Mouse (Mus musculus) right cerebral cortex, postnatal 25 days (tissue): Measurements from ENCODE around the gene Lrrc75a.
"Not testable (repeated sequence)": the region's sequence is repeated elsewhere in the genome, so short reads cannot be mapped to it uniquely, and the experiment has no call there.

Experiments
- DNase-seq: peaks from one replicate; pipeline ENCODE4 v3.0.0; 2022

Gene Lrrc75a

GRCm38 (mm10) chr11:62647661-62648590 is at the start of gene Lrrc75a:
TSS of gene Lrrc75a (minus strand) at chr11:62648523.
- DNase-seq = peak; percentile 55

GRCm38 (mm10) chr11:62695126-62695525 is 46.8 kb upstream of the Lrrc75a start:
- no peak for DNase-seq

- no peak for DNase-seq
Measured at GRCm38 (mm10) chr11:62693299-62694184, 45.2 kb upstream of the Lrrc75a start.

- no peak for DNase-seq
Measured at GRCm38 (mm10) chr11:62691592-62691991, 43.3 kb upstream of the Lrrc75a start.

GRCm38 (mm10) chr11:62679954-62680353 is 31.6 kb upstream of the Lrrc75a start:
- no peak for DNase-seq

GRCm38 (mm10) chr11:62678778-62679354 is 30.5 kb upstream of the Lrrc75a start:
- no peak for DNase-seq

- DNase-seq = no peak
Measured at GRCm38 (mm10) chr11:62676290-62676596, 27.9 kb upstream of the Lrrc75a start.

GRCm38 (mm10) chr11:62675480-62676289 is 27.4 kb upstream of the Lrrc75a start:
- peak; percentile 60 for DNase-seq

- DNase-seq = no peak
Measured at GRCm38 (mm10) chr11:62670006-62670405, 21.7 kb upstream of the Lrrc75a start.

GRCm38 (mm10) chr11:62669471-62669870 is 21.1 kb upstream of the Lrrc75a start:
- DNase-seq = peak; percentile 73

GRCm38 (mm10) chr11:62668986-62669385 is 20.7 kb upstream of the Lrrc75a start:
- no peak for DNase-seq

- no peak for DNase-seq
Measured at GRCm38 (mm10) chr11:62664250-62664649, 15.9 kb upstream of the Lrrc75a start.

- no peak for DNase-seq
Measured at GRCm38 (mm10) chr11:62660885-62661284, 12.6 kb upstream of the Lrrc75a start.

GRCm38 (mm10) chr11:62652080-62652479 is 3.8 kb upstream of the Lrrc75a start:
- no peak for DNase-seq

- DNase-seq = no peak
Measured at GRCm38 (mm10) chr11:62651563-62651962, 3.2 kb upstream of the Lrrc75a start.

GRCm38 (mm10) chr11:62649803-62650202 is 1.5 kb upstream of the Lrrc75a start:
- not testable (repeated sequence) for DNase-seq

- peak; percentile 87 for DNase-seq
Measured at GRCm38 (mm10) chr11:62648591-62649391, 468 bp upstream of the Lrrc75a start, which contains the start of gene Mmgt2. TSS of gene Mmgt2 (plus strand) at chr11:62648664.

GRCm38 (mm10) chr11:62646958-62647515 is 1.3 kb downstream of the Lrrc75a start:
- no peak for DNase-seq

GRCm38 (mm10) chr11:62646495-62646843 is 1.9 kb downstream of the Lrrc75a start:
- no peak for DNase-seq

GRCm38 (mm10) chr11:62645732-62646494 is 2.4 kb downstream of the Lrrc75a start:
- DNase-seq = peak; percentile 49

- no peak for DNase-seq
Measured at GRCm38 (mm10) chr11:62645337-62645675, 3.0 kb downstream of the Lrrc75a start.
